Mouse (Mus musculus): ENCODE data around the gene Neurog2. TPM values are rescaled to one million over a fixed set of nuclear protein-coding genes. Genes with fewer than 3 reads are reported as not detected.

Gene Neurog2
- total RNA-seq, 4 experiments from 2014 or later = 0.25 to 0.33 (median 0.32) TPM; not detected in 1

DNA sequence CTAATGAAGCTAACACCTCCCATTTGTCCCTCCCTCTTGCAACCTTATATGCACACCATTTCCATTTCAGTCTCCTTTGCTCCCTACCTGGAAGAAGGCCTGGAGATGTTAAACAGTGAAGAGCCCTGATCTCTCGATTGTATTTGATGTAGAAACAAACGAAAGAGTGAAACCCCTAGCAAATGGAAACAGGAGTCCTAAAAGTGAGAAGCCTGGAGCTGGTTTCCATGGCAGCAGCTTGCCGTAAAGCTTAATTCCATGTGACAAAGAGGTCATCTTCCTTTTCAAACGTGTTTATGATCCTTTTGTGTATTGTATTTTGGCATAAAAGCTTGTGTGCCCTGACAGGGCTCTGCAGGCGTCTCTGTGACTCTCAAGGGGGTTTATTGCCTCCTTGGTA is 9.3 kb downstream of the Neurog2 start:
- DNase-seq (ENCODE audit: low spot score in 2 of 2) = no peak

DNA sequence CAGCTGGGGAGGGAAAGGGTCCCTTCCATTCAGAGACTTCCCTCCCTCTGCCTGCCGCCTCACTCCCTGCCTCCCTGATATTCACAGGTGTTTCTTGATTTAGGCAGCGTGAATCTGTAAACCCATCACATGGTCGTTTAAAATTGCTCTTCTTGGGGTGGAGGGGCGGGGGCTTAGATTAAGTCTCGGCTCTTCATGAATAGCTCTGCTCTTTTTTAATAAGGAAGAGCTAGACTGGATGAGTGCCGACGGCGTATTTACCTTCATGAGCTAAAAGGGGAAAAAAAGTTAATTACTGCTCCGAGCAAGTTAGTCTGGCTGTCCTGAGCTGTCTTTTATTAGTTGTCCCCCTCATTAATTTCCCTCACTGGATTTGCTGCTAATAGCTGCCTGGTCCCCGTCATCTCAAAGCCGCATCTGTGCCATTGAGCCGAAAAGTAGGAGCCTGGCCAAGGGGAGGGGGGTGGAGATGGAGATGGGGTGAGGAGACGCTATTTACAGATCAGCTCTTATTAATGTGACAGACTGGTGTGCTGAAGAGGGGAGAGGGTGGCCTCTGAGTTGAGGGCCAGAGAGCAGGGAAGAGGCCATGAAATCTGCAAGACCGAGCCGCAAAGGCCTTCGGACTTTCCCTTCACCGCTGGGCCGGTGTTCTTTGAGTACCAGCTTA is 13.4 kb downstream of the Neurog2 start:
- DNase-seq (ENCODE audit: low spot score in 2 of 2) = no peak

DNA sequence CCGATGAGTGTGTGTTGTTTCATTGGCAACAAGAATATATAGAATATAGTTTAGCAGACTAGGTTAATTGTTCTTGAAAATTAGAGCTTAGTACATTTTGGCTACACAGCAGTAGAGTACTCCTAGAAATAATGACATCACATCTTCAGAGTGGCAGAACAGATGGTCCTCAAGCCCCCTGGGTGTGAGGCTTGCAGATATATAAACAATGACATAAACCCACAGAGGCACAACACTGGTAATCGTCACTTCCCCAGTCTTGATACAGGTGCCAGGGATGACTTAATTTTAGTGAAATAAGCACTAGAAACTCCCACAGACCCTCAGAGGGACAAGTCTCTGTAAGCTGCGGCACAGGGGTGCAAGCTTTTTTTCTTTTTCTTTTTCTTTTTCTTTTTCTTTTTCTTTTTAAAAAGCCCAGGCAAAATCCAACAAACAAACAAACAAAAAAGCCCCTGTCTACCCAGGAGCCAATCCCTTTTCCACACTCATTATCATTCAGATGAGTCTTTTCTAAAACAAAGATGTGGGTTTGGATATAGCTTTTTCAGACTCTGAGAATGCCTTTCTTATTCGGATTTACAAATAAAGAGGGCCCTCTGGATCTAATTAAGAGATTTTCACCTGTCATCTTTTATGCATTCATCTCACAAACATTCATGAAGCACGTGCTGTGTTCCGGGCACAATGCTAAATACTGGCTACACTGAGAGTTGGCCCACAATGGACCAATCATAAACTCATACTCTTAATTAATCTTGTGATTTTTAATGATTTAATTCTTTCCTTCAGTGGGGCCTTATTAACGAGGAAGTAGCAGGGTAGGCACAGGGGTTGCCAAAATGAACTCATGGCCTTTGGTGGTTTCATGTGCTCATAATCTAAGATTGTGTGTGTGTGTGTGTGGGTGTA is 19.1 kb downstream of the Neurog2 start:
- no peak for DNase-seq (ENCODE audit: low spot score in 2 of 2)

DNA sequence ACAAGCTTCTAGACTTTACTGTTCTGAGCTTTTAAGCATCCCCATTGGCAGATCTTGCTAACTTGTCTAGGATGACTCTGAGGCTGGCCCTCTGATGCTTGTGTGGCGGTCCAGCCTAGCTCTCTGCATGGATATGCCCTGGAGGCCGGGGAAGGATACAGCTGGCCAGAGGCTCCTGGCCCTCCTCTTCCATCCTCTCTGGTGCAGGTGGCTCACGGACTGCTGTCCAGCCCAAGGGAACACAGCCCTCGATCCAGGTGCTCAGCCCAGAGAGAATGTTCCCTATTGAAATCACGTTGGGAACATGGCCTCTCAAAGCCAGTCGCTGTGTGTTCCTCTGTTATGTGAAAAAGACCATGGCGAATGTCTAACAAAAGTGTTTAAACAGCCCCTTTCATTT is 27.8 kb downstream of the Neurog2 start:
- no peak for DNase-seq (ENCODE audit: low spot score in 2 of 2)

DNA sequence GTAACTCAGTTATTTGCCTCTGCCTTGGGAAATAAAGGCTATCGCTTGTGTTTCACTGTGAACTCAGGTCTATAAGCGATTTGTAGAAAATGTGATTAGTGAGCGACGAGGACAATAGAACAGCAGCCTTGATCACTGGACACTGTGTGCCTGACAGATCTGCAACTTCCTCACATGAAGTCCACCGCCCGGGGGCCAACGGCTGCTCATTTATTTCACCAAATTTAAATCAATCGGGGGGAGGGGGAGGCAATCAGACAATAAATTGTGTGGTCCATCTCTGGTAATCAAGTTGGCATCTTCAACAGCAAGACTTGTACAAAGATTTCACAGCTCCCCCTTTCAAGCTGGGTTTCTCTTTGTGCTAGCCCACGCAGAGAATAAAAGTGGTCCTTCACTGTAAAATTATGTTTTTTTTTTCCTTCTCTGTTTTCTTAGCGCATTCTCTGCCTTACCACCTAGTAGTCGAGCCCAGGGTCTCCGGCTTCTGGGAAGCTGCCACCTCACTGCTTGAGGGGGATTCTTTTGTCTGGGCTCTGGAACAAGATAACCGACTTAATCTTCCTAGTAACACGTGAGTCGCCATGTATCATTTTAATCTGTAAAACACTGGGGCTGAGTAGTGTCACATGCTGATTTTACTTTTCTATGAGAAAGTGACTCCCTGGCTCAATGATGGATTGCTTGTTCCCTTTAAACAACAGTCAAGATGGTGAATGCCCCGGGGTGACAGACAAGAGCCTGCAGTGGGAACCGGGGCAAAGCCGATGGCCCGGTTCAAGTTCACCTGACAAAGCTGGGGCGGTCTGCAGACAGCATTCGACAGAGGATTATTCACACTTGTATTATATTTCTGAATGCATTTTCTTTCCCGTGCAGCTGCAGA is 29.0 kb downstream of the Neurog2 start:
- no peak for DNase-seq (ENCODE audit: low spot score in 2 of 2)

DNA sequence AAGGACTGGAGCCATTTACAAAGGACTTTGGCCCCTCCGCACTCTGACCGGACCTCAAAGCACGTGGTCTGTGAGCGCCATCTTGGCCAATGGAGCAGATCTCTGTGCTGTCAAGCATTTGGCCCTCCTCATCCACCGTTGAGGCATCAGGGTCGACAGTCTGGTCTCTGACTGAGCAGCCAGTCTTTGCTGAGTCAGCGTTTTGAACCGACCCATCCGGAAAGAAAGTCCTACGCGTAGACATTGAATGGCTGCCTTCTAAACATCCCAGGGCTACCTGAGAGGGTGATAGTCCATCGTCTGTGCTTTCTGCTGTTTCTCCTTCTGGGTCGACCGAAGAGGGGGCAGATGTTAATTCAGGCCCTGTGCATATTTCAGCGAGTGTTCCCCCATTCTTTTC is 46.8 kb downstream of the Neurog2 start:
- DNase-seq (ENCODE audit: low spot score in 2 of 2) = no peak

Other genes with a start within 250 kb of the Neurog2 start
- 100 to 1,000 TPM; 772 to 913 (median 838) TPM for gene Ank2, start 133.8 kb upstream of the Neurog2 start, total RNA-seq (2022)
- 10 to 100 TPM; 16.2 to 20.6 (median 18.0) TPM for gene Larp7, start 79.8 kb upstream of the Neurog2 start, total RNA-seq (2022)
- 1 to 10 TPM; 2.7 to 4.1 (median 3.3) TPM for gene Zgrf1, start 79.6 kb upstream of the Neurog2 start, total RNA-seq (2022)
- gene Alpk1, start 147.4 kb downstream of the Neurog2 start, total RNA-seq (2022) = 1 to 10 TPM; 5.9 to 8.1 (median 7.3) TPM
- 10 to 100 TPM in 2 of 4 experiments, 1 to 10 TPM in 2; 5.6 to 10.1 (median 8.5) TPM for gene Tifa, start 156.7 kb downstream of the Neurog2 start, total RNA-seq (2022)
- 10 to 100 TPM; 77.7 to 88.8 (median 82.2) TPM for gene Ap1ar, start 204.4 kb downstream of the Neurog2 start, total RNA-seq (2022)

Measured in left cerebral cortex, adult 8-10 months (tissue).